Mouse (Mus musculus) embryonic facial prominence, embryonic 15.5 days (tissue): ENCODE measurements at regions not wholly inside any gene's neighbourhood (a gene's known extent, or its start where the extent isn't known, plus 50 kb on each side); places are given as distances from the start of the nearest gene placed in this dataset.
"Not testable (repeated sequence)": the region's sequence is repeated elsewhere in the genome, so short reads cannot be mapped to it uniquely, and the experiment has no call there.

Source experiments
- ATAC-seq: fragments of 200-750 bp; cut with Nextera tagmentation; 2 replicates; pipeline ENCODE4 v1.8.0; 2017; ENCODE audit warnings: low read depth, moderate TSS enrichment; ENCODE audit not compliant: insufficient number of reproducible peaks, low FRiP score, low TSS enrichment
- H3K27ac ChIP-seq: fragments of 300-500 bp; sonication (generic); replicated peaks from 2 replicates; pipeline ENCODE4 v1.5.1; 2015; ENCODE audit warnings: mild to moderate bottlenecking, inconsistent platforms
- H3K27me3 ChIP-seq: fragments of 300-500 bp; sonication (generic); 2 replicates; pipeline ENCODE4 v1.6.1; 2015; ENCODE audit warnings: inconsistent platforms
- H3K36me3 ChIP-seq: fragments of 300-500 bp; sonication (generic); 2 replicates; pipeline ENCODE4 v1.6.1; 2015; ENCODE audit warnings: mild to moderate bottlenecking, inconsistent platforms
- H3K4me1 ChIP-seq: fragments of 300-500 bp; sonication (generic); 2 replicates; pipeline ENCODE4 v1.6.1; 2015; ENCODE audit warnings: inconsistent platforms
- H3K4me2 ChIP-seq: fragments of 300-500 bp; sonication (generic); replicated peaks from 2 replicates; pipeline ENCODE4 v1.6.1; 2015; ENCODE audit warnings: mild to moderate bottlenecking, inconsistent platforms
- H3K4me3 ChIP-seq: fragments of 300-500 bp; sonication (generic); replicated peaks from 2 replicates; pipeline ENCODE4 v1.5.1; 2015; ENCODE audit warnings: mild to moderate bottlenecking, inconsistent platforms
- H3K9ac ChIP-seq: fragments of 300-500 bp; sonication (generic); 2 replicates; pipeline ENCODE4 v1.6.1; 2015; ENCODE audit warnings: inconsistent platforms
- H3K9me3 ChIP-seq: fragments of 300-500 bp; sonication (generic); replicated peaks from 2 replicates; pipeline ENCODE4 v1.6.1; 2016; ENCODE audit warnings: inconsistent platforms
- WGBS: fragments of 180-500 bp; shearing (Covaris S2); methylation state at CpG from one replicate; pipeline ENCODE4 v1.1.7; 2015; 5-methylcytosine and 5-hydroxymethylcytosine counted together

DNA sequence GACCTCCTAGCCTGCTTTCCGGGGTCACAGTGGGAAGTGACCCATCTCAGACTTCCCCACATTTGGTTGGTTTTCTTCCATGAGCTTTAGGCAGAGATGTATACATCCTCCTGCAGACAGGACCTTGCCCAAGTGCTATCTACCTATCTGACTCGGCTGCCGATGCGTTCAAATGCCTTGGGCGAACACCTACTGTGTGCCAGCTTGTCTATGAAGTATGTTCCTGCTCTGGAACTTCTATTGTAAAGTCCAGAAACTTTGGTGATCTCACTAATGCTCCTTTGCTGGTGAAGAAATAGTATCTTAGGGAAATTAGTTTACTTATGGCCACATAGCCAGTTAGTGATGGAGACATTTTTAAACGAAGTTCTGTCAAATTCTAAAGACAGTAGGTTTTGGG lies 1343.2 kb upstream of the A1bg start:
- no peaks in the 10 kb centered on the region for H3K9me3 ChIP-seq
- no peak for ATAC-seq
- WGBS, result 93% methylated on average over 6 of the region's 6 CpGs

DNA sequence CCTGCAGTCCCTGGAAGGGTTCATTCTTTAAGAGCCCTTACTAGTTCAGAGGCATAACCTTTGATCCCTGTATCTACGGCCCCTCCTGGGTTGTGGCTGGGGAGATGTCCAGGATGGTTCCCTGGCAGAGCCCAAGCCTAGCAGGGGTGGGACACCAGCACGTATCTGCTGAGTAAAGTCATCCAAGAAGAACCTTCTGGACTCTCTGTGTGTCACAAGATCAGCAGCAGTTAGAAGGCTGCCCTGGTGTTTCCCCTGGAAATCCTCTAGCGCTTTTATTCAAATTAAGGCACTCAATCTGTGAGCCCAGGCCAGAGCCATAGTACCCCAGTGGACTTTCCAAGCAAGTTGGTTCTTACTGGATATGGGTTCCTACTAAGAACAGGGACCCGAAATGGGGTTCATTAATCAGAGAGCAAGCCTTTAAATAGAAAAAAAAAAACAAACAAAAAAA lies 1342.7 kb upstream of the A1bg start:
- no peak overlapping the region for H3K4me2 ChIP-seq
- ATAC-seq, result no peak
- no peaks in the 10 kb centered on the region for H3K9me3 ChIP-seq
- H3K9ac ChIP-seq, result no peak overlapping the region
- H3K4me1 ChIP-seq, result no peaks in the 10 kb centered on the region
- no peak overlapping the region for H3K27ac ChIP-seq
- no peak overlapping the region for H3K4me3 ChIP-seq
- 82% methylated on average over 4 of the region's 4 CpGs for WGBS
- no peaks in the 10 kb centered on the region for H3K36me3 ChIP-seq
- H3K27me3 ChIP-seq, result no peaks in the 10 kb centered on the region

More for the DNA sequence above, 1343.2 kb upstream of the A1bg start:
- no peaks in the 10 kb centered on the region for H3K27me3 ChIP-seq
- no peak overlapping the region for H3K9ac ChIP-seq
- no peak overlapping the region for H3K4me2 ChIP-seq
- no peaks in the 10 kb centered on the region for H3K4me1 ChIP-seq
- no peak overlapping the region for H3K4me3 ChIP-seq
- no peaks in the 10 kb centered on the region for H3K36me3 ChIP-seq
- no peak overlapping the region for H3K27ac ChIP-seq

DNA sequence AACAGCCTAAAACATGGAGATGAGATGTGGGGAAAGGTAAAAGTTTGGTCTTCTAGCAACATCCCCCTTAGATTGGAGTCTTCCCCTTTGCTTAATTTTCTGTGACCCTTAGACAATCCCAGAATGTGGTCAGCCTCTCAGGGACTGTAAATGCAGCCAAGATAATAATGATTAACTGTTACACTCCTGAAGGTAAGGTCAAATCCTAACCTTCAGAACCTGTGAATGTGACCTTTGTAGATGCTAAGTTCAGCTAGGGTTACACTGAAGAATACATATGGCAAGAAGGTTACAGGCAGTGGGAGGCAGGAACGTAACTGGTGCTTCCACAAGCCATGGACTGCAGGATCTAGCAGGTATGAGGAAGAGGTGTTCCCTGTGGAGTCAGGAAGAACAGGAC lies 1342.2 kb upstream of the A1bg start:
- 69% methylated on average over 1 of the region's 1 CpGs for WGBS
- Histone ChIP-seq H3K4me2 (no peak overlapping the region), H3K9me3 (no peaks in the 10 kb centered on the region), H3K27me3 (no peaks in the 10 kb centered on the region), H3K27ac (no peak overlapping the region), H3K4me1 (no peaks in the 10 kb centered on the region), H3K9ac (no peak overlapping the region), H3K36me3 (no peaks in the 10 kb centered on the region), H3K4me3 (no peak overlapping the region)
- ATAC-seq, result no peak

DNA sequence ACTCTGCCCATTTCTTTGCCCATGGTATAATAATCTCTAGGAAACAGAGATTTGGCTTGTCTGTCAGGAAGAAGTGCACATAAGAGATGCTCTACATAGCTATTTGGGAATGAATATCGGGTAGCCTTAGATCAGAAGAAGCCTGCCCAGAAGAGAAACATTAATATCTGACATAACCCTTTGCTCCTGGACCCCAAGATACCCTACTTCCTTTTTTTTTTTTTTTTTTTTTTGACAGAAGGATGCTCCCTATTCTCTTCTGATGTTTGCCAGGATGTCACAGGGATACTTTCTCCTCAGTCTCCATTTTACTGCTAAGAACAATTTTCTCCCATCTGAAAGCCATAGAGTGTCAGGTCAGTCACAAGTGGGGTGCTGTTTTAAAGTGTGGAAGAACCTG lies 1341.4 kb upstream of the A1bg start:
- H3K4me3 ChIP-seq, result no peak overlapping the region
- H3K36me3 ChIP-seq, result no peaks in the 10 kb centered on the region
- no peaks in the 10 kb centered on the region for H3K4me1 ChIP-seq
- H3K4me2 ChIP-seq, result no peak overlapping the region
- ATAC-seq, result no peak
- 95% methylated on average over 1 of the region's 1 CpGs for WGBS
- no peaks in the 10 kb centered on the region for H3K9me3 ChIP-seq
- no peaks in the 10 kb centered on the region for H3K27me3 ChIP-seq
- H3K9ac ChIP-seq, result no peak overlapping the region
- H3K27ac ChIP-seq, result no peak overlapping the region

DNA sequence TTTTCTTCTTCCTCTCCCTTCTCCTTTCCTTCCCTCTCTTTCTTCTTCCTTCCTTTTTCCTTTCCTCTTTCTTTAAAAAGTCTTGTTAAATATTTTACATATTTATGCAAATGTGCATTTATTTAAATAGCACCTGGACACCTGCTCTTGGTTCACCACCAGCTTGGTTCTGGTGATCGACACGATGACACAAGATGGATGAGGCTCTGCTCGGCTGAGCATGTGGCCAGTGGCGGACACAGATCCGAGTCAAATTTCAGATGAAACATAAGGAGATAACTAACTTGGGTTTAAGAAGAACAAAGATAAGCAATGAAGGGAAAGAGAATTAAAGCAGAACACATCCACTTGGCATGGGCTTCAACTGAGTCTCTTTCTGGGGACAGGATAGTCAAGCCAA lies 1339.7 kb upstream of the A1bg start:
- Histone ChIP-seq H3K4me1 (0 out of 2 replicates have a peak, but pooled peaks cover 2% of the 10 kb centered on the region), H3K4me3 (no peak overlapping the region), H3K4me2 (no peak overlapping the region), H3K36me3 (no peaks in the 10 kb centered on the region), H3K27ac (no peak overlapping the region), H3K9ac (no peak overlapping the region), H3K27me3 (no peaks in the 10 kb centered on the region), H3K9me3 (no peaks in the 10 kb centered on the region)
- no peak for ATAC-seq
- WGBS, result 88% methylated on average over 5 of the region's 5 CpGs

DNA sequence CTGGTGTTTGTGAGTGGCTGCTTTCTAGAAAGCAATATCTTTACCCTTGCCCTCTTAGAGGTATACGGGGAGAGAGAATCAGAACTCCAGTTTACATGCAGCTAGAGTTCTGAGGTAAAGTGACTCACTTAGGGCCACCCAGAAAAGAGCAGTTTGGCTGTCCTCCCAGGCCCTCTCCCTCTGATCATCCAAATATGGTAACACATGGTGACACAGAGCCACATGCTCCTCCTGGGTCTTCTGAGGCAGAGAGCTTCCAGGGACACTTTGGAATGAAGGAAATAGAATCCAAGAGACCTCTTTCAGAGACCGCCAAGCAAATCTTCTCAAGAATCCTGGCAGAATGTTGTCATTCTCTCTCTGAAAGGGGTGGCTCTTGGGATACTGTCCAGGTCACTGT lies 1338.7 kb upstream of the A1bg start:
- no peak overlapping the region for H3K27ac ChIP-seq
- no peak overlapping the region for H3K9ac ChIP-seq
- H3K4me3 ChIP-seq, result no peak overlapping the region
- no peaks in the 10 kb centered on the region for H3K9me3 ChIP-seq
- H3K36me3 ChIP-seq, result no peaks in the 10 kb centered on the region
- ATAC-seq, result no peak
- H3K4me2 ChIP-seq, result no peak overlapping the region
- 0 out of 2 replicates have a peak, but pooled peaks cover 2% of the 10 kb centered on the region for H3K4me1 ChIP-seq
- no peaks in the 10 kb centered on the region for H3K27me3 ChIP-seq
- 70% methylated on average over 2 of the region's 2 CpGs for WGBS

DNA sequence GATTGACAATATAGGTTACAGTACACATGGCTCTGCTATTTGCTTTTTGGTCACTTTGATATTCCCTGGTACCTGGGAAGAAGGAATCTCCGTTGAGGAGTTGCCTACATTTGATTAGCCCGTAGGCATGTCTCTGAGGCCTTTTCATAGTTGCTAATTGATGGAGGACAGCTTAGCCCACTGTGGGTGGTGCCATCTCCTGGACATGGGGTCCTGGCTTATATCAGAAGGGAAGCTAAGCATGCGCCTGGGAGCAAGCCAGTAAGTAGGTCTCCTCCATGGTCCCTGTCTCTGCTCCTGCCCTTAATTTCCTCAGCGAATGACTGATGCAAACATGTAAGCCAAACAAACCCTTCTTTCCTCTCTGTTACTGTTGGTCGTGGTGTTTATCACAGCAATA lies 1335.8 kb upstream of the A1bg start:
- Histone ChIP-seq H3K4me1 (0 out of 2 replicates have a peak, but pooled peaks cover 2% of the 10 kb centered on the region), H3K9ac (no peak overlapping the region), H3K9me3 (no peaks in the 10 kb centered on the region), H3K4me2 (no peak overlapping the region), H3K4me3 (no peak overlapping the region), H3K27me3 (no peaks in the 10 kb centered on the region), H3K36me3 (no peaks in the 10 kb centered on the region), H3K27ac (no peak overlapping the region)
- WGBS, result 84% methylated on average over 5 of the region's 5 CpGs
- ATAC-seq, result no peak

DNA sequence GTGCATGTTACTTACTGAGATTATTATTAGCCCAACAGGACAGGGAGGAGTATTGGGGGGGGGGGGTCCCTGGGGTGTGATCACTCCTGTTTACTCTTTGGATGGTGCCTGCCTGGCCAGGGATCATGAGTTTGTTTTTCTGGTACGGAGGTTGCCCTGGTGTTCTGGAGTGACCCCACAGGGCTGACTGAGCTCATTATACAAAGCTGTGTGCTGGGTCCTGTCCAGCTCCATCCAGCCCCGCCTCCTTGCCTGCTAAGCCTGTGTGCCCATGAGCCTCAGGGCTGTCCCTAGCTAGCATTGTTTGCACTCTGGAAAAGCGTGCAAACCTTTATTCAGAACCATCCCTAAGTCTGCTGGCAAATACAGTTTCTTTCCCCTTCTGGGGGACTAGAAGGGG lies 1335.1 kb upstream of the A1bg start:
- no peaks in the 10 kb centered on the region for H3K27me3 ChIP-seq
- no peaks in the 10 kb centered on the region for H3K9me3 ChIP-seq
- H3K4me2 ChIP-seq, result no peak overlapping the region
- H3K4me3 ChIP-seq, result no peak overlapping the region
- 26% methylated on average over 3 of the region's 3 CpGs for WGBS
- no peak overlapping the region for H3K27ac ChIP-seq
- no peak overlapping the region for H3K9ac ChIP-seq
- peak; percentile 63; the same call in 1 of the 2 replicates for ATAC-seq
- no peaks in the 10 kb centered on the region for H3K36me3 ChIP-seq
- 0 out of 2 replicates have a peak, but pooled peaks cover 2% of the 10 kb centered on the region for H3K4me1 ChIP-seq

DNA sequence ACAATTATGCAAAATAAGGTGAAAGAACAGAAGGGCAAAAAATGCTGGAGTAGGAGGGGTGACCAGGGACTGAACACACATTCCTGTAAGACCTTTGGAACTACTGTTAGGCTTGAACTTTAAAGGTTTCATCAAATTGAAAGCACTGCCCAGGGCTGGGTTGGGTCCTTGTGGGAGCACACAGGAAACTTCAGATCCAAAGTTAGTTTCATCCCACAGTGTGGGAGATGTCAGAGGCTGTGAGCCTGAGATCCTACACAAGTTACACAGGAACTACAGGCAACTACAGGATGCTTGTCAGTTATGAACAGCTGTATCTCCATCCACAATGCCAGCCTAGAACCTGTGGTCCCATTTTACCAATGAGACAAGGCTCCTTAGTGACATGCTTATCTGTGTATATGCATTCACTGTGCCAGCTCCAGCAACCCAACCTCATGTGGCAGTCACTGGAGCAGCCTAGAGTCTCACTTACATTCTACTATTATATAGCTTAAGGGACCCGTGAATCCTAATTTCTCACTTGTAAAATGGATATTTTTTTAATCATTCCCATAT lies 1334.4 kb upstream of the A1bg start:
- no peak overlapping the region for H3K27ac ChIP-seq
- no peaks in the 10 kb centered on the region for H3K36me3 ChIP-seq
- H3K4me1 ChIP-seq, result 0 out of 2 replicates have a peak, but pooled peaks cover 2% of the 10 kb centered on the region
- no peaks in the 10 kb centered on the region for H3K9me3 ChIP-seq
- no peak overlapping the region for H3K4me3 ChIP-seq
- H3K9ac ChIP-seq, result no peak overlapping the region
- WGBS, result 67% methylated on average over 1 of the region's 1 CpGs
- ATAC-seq, result no peak
- no peak overlapping the region for H3K4me2 ChIP-seq
- no peaks in the 10 kb centered on the region for H3K27me3 ChIP-seq

DNA sequence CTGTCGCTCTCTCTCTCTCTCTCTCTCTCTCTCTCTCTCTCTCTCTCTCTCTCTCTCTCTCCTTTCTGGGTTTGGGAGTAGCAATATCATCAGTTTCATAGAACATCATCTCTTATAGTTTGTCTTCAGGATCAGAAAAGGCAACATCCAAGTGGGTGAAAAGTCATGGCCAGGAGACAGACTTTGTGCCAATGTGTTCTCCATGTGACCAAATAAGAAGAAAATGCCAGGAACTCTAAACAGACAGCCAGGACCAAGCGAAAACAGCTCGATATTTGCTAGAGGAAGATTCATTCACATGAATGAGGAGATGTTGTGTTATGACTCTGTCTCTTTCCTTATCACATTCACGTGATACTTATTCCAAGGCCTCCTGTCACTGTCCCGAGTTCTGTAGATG lies 1332.8 kb upstream of the A1bg start:
- Histone ChIP-seq H3K9me3 (no peaks in the 10 kb centered on the region), H3K36me3 (no peaks in the 10 kb centered on the region), H3K9ac (no peak overlapping the region), H3K4me3 (no peak overlapping the region), H3K4me1 (0 out of 2 replicates have a peak, but pooled peaks cover 2% of the 10 kb centered on the region), H3K27ac (no peak overlapping the region), H3K4me2 (no peak overlapping the region), H3K27me3 (no peaks in the 10 kb centered on the region)
- 89% methylated on average over 5 of the region's 5 CpGs for WGBS
- no peak for ATAC-seq

DNA sequence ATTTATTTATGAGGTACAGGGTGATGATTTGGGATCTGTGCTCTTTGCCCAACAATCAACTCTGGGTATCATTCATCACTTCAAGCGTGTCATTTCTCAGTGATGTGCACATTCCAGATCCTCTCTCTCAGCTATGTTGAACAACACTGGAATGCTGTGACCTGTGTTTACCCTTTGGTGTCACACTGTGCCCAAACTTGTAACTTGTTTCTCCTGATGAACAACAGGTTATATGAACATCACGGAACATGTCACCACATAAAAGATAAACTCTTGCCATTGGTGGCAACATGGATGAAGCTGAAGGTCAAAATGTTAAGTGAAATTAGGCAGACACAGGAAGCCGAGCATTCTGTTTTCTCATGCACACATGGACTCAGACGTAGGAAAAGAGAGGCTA lies 1330.9 kb upstream of the A1bg start:
- Histone ChIP-seq H3K9ac (no peak overlapping the region), H3K36me3 (no peaks in the 10 kb centered on the region), H3K27me3 (no peaks in the 10 kb centered on the region), H3K4me2 (no peak overlapping the region), H3K27ac (no peak overlapping the region), H3K4me3 (no peak overlapping the region), H3K4me1 (0 out of 2 replicates have a peak, but pooled peaks cover 2% of the 10 kb centered on the region), H3K9me3 (no peaks in the 10 kb centered on the region)
- ATAC-seq, result no peak
- WGBS, result 83% methylated on average over 4 of the region's 4 CpGs

DNA sequence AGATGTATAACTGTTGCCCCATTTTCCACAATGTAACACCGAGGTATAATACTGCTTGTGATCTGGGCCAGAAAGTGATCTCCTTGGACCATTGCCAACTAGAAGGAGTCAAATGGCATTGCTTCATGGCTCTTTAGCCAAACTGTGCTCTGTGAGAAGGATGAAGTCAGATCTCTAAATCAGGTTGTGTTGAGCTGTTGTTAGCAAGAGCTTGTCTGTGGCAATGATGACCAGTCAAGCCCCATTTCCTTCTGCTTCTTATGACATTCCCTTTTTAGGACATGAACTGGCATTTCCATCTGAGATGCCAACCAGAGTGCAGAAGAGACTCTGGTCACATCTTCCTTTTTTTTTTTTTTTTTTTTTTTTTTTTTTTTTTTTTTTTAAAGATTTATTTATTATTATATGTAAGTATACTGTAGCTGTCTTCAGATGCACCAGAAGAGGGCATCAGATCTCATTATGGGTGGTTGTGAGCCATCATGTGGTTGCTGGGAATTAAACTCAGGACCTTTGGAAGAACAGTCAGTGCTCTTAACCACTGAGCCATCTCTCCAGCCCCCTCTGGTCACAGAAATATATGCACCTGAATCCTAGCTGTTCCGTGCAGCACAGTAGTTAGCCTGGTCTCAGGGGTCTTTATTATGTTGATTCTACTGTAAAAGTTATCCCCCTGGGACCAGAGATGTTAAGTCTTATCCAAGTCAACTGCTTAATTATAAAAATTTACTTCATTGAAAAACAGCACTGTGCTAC lies 1329.4 kb upstream of the A1bg start:
- H3K4me2 ChIP-seq, H3K36me3 ChIP-seq, H3K4me1 ChIP-seq, H3K9ac ChIP-seq, H3K27ac ChIP-seq, H3K27me3 ChIP-seq, H3K4me3 ChIP-seq, ATAC-seq, H3K9me3 ChIP-seq: not testable (repeated sequence)
- 91% methylated on average over 2 of the region's 2 CpGs for WGBS
